Mouse (Mus musculus): ENCODE results near the gene Pex19.

DNA sequence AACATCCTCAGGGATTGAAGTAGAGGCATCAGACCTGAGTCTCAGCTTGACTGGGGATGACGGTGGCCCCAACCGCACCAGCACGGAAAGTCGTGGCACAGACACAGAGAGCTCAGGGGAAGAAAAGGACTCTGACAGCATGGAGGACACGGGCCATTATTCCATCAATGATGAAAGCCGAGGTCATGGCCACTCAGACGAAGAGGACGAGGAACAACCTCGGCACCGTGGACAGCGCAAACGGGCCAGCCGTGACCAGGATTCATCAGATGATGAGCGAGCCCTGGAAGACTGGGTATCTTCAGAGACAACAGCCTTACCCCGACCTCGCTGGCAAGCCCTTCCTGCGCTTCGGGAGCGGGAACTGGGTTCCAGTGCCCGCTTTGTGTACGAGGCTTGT, 45.8 kb downstream of the Pex19 start:
- TF ChIP-seq CTCF (IDR thresholded peaks at IDR 0.05; ENCODE audit: control insufficient read depth, insufficient read depth, low read length): no peak
- no peak for TF ChIP-seq POLR2A (IDR thresholded peaks at IDR 0.05; ENCODE audit: borderline replicate concordance, control insufficient read depth, low read depth, low read length)

Measured in bone marrow, adult 2 months (tissue).